Mouse (Mus musculus) layer of hippocampus, postnatal 10 days (tissue): ENCODE results near the gene Pafah1b2. TPM values are rescaled to one million over a fixed set of nuclear protein-coding genes. Genes with fewer than 3 reads are reported as not detected.

Source experiments
- DNase-seq, 2 experiments: peaks; one replicate each; pipeline ENCODE4 v3.0.0; 2021; ENCODE audit warnings: low spot score in 2 of 2
- total RNA-seq, 2 experiments: library from RNA; stranded (reverse); gene quantifications; 2 replicates each; pipeline ENCODE4 v1.2.3; 2021

The Pafah1b2 gene
- total RNA-seq, 2 experiments from 2014 or later = 245 to 256 TPM

GRCm38 (mm10) chr9:46027994-46028393 lies 15.5 kb upstream of the Pafah1b2 start:
- no peak for DNase-seq

GRCm38 (mm10) chr9:46026058-46026849 lies 13.8 kb upstream of the Pafah1b2 start:
- no peak for DNase-seq

DNA sequence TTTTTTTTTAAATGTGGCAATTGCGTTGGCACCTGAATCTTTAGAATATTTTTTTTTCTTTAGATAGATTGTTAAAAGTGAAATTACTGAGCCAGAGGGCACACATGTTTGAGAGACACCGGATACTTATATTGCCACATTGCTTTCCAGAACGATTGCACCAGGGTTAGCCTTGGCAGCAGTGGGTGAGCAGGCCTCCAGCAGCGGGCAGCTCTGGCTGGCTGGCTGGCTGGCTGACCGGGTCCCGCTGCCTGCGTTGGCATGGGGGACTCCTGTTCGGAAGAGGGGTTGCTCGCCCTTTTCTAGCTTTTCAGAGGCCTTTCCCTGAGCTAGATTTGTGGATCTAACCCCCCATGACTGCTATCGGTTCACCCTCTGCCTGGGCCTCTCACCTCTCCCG lies 11.1 kb upstream of the Pafah1b2 start:
- DNase-seq = no peak

- no peak for DNase-seq
Observed at GRCm38 (mm10) chr9:46019975-46020374, 7.5 kb upstream of the Pafah1b2 start.

- DNase-seq = no peak
Observed at GRCm38 (mm10) chr9:46018316-46018715, 5.8 kb upstream of the Pafah1b2 start.

- no peak for DNase-seq
Observed at GRCm38 (mm10) chr9:46016417-46016816, 3.9 kb upstream of the Pafah1b2 start.

DNA sequence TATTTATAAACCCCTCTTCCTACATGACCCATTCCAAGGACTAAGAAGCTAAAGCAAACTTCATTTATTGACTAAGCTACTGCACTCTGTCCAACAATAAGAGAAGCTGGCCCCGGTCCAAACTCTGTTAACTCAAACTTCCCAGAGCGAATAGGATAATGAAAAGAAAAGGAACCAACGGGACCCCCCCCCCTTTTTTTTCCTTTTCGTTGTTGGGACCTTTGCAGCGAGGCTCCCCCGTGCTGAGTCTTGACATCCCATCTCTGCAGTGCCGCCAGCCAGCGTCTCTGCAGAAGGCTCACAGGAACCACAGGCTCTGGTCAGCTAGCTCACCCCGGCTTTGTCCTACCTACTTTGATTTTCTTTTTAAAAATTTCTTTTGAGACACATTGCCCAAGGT lies 3.3 kb upstream of the Pafah1b2 start:
- peak in 1 of 2 experiments; percentile 44 for DNase-seq

DNA sequence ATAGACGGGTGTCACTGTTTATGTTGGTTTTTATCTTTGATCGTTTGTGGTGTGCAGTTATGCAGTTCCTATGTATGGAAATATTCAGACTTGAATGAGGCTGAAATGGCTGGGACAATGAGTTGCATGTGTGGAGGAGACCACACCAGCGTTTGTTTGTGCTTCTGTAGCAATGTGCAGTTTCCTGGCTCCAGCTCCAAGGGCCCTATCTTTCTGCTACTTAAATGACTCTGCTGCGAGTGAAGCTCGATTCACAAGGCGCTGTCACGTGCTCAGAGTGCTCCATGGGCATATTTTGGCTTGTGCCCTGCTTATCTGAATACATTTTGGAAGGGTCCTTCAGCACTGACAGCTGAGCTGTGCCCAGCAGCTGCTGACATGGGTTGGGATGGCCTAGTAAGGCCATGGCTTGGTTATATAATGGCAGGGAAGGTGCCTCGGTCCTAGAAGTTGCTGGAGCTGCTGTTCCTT lies 2.6 kb upstream of the Pafah1b2 start:
- peak in 1 of 2 experiments; percentile 37 for DNase-seq

DNA sequence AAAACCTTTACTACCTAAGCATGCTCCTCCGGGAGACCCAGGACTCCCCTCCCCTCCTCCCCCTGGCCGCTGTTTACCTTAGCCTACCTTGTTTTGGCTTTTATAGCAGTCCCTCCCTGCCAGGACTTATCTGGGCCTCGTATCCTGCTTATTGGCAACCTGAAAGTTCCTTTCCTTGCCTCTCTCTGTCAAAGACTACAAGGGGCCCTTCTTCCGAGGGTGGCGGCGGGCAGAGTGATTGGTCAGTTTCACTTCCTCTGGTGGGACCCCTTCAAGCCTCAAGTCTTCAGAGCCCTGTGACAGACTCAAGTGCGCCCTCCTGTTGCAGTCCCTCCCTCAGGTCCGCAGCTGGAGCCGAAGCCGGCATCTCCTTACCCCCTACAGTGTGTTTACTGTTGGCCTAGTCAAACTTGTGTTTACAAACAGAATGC lies 1.8 kb upstream of the Pafah1b2 start:
- peak; percentile 57 to 62 for DNase-seq

DNA sequence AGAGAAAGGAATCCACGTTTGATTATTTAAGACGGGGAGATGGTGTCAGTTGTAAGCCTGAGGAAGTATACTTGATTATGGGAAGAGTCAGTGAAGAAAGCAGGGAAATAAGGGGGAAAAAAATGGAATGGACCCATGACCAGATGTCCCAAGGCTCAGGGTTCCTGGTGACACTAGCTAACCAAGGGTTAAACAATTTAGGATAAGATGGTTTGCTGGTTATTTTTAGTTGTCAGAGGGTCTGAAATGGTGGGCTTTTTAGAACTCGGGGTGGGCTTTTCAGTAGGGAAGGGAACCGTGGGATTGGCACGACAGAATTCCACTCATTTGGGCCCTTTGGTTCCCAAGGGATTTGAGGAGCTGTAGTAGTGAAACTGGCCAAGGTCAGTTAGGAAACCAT lies 1.1 kb upstream of the Pafah1b2 start:
- DNase-seq = no peak

DNA sequence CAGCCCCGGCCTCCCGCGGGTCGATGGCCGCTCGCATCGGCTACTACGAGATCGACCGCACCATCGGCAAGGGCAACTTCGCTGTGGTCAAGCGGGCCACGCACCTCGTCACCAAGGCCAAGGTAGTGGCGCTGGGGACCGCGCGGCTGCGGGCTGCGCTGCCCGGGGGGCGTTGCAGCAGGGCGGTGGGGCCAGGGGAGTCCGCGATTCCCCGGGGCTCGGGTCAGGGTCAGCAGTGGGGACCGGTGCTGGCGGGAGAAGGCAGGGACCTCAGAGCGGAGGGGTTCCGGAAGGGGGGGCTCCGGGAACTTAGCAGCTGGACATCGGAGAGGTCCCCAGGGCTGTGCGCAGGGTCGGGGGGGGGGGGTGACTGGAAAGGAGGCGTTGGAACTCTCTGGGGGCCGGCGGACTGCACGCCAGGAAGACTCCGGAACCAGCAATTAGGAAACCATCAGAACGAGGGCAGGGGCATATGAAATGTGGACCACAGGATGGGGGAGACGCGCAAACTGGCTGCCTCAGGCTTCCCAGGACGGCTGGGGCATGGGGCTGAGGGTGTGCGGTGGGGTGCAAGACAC lies 608 bp upstream of the Pafah1b2 start:
- DNase-seq = peak in 1 of 2 experiments; percentile 53

GRCm38 (mm10) chr9:46011094-46011970 lies 1.2 kb downstream of the Pafah1b2 start:
- no peak for DNase-seq

DNA sequence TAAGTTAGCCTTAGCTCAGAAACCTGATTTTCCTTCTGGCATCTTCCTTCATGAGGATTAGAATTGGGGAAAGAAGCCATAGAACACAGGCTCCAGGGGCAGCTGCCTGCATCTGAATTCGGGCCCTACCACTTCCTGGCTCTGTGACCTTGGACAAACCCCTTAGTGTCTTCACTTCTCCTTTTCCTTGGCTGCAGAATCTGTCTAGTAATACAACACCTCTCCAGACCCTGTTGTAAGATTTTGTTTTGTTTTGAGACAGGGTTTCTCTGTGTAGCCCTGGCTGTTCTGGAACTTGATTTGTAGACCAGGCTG lies 2.9 kb downstream of the Pafah1b2 start:
- no peak for DNase-seq

DNA sequence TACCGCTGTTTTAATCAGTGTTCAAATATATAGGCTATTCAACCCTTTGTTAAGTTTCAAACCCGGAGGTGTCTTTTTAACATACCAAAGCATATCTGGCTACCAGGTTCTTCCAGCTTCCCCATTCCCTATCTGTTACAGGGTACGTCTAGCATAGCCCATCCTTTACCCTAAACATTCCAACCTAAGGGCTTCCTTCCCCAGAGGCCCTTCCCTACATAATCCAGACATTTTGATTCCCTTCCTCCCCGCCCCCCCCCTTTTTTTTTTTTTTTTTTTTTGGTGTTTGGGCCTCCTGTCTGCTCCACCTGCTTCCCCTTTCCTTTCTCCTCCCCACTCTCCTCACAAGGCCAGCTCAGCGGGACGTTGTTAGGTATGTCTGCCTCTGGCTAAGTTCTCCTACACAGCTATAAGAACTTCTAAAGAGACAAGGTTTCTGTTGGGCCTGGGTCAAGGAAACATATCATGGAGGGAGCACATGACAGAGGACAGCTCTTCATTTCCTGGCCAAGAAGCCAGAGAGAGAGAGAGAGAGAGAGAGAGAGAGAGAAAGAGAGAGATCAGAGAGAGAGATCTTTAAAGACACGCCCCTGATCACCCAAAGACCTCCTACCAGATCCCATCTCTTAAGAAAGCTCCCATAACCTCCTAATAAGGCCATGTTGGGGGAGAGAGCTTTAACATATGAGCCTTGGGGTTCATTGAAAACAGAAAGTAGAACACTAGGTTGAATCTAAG lies 3.4 kb downstream of the Pafah1b2 start:
- no peak for DNase-seq

- DNase-seq = no peak
Observed at GRCm38 (mm10) chr9:46006224-46006623, 6.3 kb downstream of the Pafah1b2 start.

- no peak for DNase-seq
Observed at GRCm38 (mm10) chr9:46004529-46004928, 8.0 kb downstream of the Pafah1b2 start.

GRCm38 (mm10) chr9:46003729-46004128 lies 8.8 kb downstream of the Pafah1b2 start:
- peak; percentile 94 to 96 for DNase-seq

GRCm38 (mm10) chr9:45999009-45999408 lies 13.5 kb downstream of the Pafah1b2 start:
- DNase-seq = no peak

DNA sequence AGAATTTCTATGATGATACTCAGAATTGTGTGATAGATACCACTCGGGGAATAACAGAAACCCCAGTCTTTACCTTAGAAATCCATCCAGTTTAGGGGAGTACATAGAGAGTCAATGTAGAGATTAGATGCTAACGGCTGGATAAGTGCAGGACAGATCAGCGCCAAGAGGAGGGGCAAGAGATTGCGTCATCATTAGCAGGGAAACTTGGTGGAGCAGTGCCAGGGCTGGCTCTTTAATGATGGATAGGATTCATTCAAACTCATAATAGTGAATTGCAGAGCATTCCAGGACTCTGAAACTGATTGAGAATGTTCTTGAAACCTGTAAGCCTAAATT lies 27.3 kb downstream of the Pafah1b2 start:
- DNase-seq = peak; percentile 54 to 66

DNA sequence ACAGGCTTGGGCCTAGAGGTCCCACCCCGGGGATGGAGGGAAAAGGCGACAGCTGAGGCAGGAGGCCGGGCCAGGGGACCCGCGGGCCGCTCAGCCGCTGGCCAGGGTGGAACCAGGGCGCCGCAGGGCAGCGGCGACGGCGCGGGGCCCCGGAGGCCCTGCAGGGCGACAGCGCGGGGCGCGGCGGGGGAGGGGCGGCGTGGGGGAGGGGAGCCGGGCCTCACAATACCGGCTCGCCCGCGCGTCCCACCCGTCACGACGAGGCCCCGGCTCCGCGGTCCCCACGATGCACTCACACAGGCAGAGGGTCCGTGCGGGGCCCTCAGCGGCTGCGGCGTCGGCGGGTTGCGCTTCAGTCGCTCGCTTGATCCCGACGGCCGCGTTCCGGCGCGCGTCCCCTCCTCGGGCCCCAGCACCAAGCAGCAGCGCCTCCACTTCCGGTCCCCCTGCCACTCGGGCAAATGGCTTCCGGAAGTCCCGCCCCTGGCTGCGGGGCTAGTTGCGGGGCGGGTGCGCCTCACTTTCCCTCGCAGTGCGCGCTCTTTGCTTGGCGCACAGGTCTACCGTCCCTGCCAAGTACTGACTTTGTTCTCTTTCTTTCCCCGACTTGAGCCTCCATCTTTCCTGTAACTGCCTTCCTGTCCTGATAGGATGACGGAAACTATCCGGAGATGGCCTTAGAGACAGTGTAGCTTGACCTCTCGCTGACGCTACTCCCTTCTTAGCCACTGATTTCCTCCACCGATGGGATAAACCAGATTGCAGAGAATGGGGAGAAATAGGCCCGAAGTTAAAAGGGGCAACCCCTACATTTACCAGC lies 27.9 kb downstream of the Pafah1b2 start:
- peak; percentile 90 to 92 for DNase-seq
